Mouse (Mus musculus): ENCODE results near the gene Dctn3.

GRCm38 (mm10) chr4:41745021-41745420 is 22.1 kb upstream of the Dctn3 start:
- TF ChIP-seq CTCF (IDR thresholded peaks at IDR 0.05; ENCODE audit: low read depth, low read length), result no peak
- no peak for TF ChIP-seq POLR2A (IDR thresholded peaks at IDR 0.05; ENCODE audit: extremely low read depth, insufficient read depth, low read length)
